Mouse (Mus musculus) T-helper 2 cell (primary cell): ENCODE measurements at regions not wholly inside any gene's neighbourhood (a gene's known extent, or its start where the extent isn't known, plus 50 kb on each side); places are given as distances from the start of the nearest gene placed in this dataset.

ENCODE experiments used
- in situ Hi-C: fragments of 300-600 bp; cut with MboI, MseI; formaldehyde crosslinking; loops from one replicate; pipeline ENCODE4 v1.15.1; 2025; ENCODE audit warnings: high pct_unique_total_duplicates

- in situ Hi-C loops = no loop called here
Observed at GRCm38 (mm10) chr9:100404426-100404825, 82.2 kb downstream of the Il20rb start.

DNA sequence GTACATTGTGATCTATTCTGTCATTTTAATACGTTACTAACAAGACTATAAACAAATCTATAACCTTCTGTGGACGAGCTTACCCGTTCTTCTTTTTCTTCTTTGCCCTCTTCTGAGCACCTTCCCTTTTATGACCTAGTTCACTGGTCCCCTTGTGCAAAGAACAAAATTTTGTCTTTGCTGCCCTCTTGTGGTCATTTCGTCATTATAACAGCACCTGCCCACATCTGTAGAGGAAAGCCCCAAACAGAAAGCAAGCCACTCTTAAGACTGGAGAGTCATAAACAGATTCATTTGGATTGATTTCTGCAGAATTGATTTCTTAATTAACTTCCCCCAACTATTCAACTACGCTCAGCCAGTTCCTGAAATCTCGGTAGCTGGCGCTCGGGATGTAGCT, 86.2 kb downstream of the Il20rb start:
- in situ Hi-C loops = no loop called here

DNA sequence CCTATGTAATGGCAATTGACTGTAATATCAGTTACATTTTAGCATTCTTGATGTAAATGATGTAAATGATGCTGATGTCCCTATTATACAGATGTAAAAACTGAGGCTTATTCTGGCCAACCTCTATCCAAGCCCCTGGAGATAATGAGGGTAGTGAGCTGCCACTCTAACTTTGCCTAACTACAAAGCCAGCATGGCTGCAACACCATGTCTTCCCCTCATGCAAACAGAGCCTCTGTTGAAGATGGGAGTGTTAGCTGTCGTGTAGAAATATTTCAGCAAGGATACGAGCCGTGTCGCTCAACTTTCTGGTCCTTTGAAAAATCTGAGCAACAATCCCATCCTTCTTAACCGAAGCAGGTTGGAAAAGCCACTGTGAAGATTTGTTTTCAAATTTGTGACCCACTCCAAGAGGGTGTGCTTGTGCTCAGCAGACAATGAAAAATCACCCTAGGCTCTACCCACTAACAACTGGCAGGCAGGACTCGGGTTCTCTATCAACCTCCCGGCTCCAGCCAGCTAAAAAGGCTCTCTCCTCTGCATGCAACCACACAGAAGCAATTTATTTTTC, 90.2 kb downstream of the Il20rb start:
- in situ Hi-C loops = no loop called here

DNA sequence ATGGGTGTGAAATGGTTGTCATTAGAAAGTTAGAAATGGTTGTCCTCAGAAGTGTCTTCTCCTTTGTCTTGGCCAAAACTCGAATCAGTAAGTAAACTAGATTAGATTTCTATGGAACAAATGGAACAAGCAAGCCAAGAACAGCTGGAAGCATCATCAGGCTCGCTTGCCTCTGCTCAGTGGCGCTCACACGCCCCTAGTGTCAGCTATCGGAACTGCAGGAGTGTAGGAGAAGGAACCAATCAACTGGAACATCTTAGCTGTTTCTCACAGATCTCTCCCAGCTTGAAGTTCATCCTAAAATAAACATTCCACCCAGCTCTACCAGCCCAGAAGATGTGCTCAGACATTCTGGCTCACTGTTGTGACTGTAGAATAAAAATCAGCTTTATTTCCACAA, 90.9 kb downstream of the Il20rb start:
- in situ Hi-C loops = no loop called here

- in situ Hi-C loops = no loop called here
Observed at GRCm38 (mm10) chr9:100394632-100395031, 92.0 kb downstream of the Il20rb start.

DNA sequence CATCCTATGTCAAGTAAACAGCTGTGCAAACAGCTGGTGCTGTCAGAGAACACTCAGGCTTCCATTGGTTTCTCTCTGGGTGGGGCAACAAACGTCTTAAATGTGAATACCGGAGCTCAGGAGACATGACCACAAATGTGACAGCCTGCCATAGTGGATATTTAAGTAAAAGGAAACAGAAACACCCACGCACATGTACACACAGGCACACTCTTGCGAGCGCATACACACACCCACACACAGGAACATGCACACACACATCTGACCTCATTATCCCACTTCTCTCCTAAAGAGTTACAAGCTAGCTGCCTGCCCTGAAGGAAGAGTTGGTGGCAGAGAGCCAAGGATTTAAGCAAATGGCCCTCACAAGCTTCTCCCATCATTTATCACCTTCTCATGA, 92.4 kb downstream of the Il20rb start:
- in situ Hi-C loops = no loop called here

- in situ Hi-C loops = no loop called here
Observed at GRCm38 (mm10) chr9:100392262-100392661, 94.3 kb downstream of the Il20rb start.

GRCm38 (mm10) chr9:100391566-100392213, 94.9 kb downstream of the Il20rb start:
- in situ Hi-C loops = no loop called here

DNA sequence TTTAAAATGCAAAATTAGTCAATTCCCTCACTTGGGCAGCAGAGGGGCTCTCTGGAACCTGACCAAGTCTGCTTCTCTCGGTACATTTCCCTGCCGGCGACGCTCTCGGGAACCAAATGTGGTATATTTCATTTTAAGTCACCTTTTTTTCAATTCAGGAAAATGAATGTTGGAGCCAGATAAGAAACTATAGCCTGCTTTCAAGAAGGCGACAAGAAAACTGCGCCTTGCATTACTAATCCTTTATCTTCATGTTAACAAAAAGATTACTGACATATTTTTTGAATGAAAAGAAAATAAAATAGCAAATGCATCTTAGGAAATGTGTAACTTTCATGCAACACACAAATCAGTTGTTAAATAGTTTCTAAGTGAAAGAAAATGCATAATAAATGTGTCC, 98.2 kb downstream of the Il20rb start:
- in situ Hi-C loops = loop anchor here (10.0 kb wide), 1 partner anchor 544 kb away; no protein-coding TSS in a partner anchor

GRCm38 (mm10) chr9:100387171-100387685, 99.4 kb downstream of the Il20rb start:
- in situ Hi-C loops = loop anchor here (10.0 kb wide), 1 partner anchor 542 kb away; no protein-coding TSS in a partner anchor

DNA sequence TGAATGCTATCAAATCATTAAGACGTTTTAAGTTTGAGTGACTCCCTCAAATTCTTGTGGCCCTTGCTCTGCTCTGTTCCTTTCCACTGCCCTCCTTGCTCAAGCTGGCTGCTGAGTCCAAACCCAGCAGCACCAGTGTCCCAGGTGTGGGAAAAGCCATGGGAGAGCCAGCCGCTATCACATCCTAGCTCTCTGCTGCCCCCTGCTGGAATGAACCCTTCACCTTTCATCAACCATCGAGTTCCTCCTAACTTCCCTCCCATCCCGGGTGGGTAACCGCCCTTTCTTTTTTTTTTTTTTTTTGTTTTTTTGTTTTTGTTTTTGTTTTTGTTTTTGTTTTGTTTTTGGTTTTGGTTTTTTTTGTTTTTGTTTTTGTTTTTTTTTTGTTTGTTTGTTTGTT, 104.1 kb downstream of the Il20rb start:
- in situ Hi-C loops = loop anchor here (10.0 kb wide), 1 partner anchor 538 kb away; no protein-coding TSS in a partner anchor

DNA sequence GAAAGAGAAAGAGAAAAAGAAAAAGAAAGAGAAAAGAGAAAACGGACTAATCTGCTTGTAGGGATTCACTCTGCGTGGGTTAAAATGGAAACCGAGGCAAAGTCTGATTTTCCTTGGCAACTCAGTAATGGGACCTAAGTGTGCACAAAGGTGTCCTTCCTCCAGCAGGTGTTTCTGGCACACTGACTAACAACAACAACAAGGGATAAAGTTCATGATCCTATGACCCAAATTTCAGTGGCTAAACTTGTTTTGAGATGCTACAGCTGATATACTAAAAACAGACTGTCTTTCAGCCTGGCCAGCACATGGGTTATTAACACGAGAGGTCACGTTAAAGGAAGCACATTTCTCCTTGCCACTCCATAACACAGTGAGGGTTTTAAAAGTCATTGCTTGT, 116.7 kb downstream of the Il20rb start:
- in situ Hi-C loops = no loop called here

DNA sequence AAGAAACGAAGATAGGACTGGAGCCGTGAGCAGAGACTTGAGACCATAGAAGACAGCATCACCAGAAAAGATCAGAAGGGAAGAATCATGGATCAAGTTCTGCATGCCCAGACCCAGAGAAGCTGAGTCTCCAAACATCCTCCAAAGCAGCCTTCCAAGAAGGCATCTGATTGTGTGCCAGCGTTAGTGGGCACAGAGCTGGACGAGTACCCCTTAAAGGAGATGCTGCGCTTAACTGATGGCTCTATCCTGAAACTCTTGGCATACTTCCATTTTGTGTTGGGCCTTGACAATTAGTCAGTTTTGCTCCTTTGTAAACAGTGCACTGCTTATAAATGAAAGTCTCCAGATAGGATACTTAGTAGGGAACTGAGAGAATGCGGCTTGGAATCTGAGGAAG, 119.8 kb downstream of the Il20rb start:
- in situ Hi-C loops = no loop called here

GRCm38 (mm10) chr9:100359934-100360716, 126.5 kb downstream of the Il20rb start:
- in situ Hi-C loops = no loop called here

GRCm38 (mm10) chr9:100357553-100357952, 129.0 kb downstream of the Il20rb start:
- in situ Hi-C loops = no loop called here

DNA sequence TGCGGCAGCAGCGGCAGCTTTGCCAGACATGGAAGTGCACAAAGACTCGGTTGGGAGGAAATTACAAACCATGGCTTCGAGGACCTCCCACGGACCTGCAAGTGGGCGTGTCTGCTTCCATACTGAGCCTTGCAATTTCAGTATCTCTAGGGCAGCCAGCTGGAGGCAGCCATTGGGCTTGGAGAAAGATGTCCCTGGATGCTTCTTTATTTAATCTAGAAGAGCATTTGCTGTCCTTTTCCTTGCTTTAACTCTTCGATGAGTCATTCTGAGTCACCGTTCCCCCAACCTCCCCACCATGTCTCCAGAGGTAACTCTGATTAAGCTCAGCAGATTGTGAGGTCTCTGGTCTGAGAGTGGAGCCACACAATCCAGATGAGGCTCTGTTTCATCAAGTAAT, 145.8 kb downstream of the Il20rb start:
- in situ Hi-C loops = no loop called here

GRCm38 (mm10) chr9:100307765-100308164, 178.8 kb downstream of the Il20rb start:
- in situ Hi-C loops = no loop called here

DNA sequence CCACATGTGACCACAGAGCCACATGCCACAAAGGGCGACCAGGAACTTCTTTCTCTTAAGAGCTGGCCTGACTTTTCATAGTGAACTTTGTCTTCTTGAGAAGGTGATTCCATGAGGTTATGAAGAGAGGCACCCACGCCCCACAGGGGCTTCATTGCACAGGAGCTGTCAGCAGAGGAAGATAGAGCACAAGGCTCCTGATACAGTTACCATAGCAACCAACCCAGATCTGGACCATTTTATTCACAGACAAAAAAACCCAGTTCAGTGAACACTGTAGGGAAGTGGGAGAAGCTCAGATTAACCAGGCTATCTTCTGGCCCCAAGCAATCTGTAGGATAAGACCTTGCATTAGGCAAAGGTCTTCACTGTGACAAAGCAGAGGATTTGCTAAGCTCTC, 179.2 kb downstream of the Il20rb start:
- in situ Hi-C loops = no loop called here

DNA sequence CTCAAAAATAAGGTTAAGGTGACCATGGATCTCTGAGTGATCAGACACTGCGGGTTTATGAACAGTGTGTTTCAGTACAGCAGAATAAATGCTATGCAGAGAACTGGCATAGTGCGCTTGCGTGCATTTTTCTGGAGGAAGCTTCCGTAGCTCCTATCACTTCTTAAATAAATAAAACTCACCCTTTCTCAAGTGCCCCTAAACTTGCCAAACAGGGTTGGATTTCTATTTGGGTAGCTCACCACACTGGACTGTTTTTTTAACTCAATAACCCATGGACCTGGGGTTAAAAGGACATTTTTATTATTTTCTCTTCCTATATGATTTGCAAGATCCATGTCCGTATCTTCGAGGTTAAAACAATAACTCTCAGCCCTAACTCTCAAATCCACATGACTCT, 182.8 kb downstream of the Il20rb start:
- in situ Hi-C loops = no loop called here

DNA sequence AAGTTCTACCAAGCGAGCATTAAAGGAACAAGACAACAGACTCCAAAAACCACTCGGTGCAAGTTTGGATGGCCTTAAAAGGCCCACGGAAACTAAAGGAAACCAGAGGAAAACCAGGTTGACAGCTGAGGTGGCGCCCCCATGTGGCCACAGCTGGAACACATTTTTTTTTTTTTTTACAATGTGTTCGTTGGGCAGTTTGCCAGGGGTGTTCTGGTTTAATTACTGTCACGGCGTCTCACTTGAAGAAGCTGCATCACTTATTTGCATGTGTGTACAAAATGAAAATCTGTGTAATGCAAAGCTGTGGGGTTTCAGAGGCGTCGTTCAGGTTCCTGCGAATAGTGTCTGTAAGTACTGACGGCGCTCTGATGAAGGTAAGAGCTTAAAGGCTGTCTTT, 185.0 kb downstream of the Il20rb start:
- in situ Hi-C loops = no loop called here

DNA sequence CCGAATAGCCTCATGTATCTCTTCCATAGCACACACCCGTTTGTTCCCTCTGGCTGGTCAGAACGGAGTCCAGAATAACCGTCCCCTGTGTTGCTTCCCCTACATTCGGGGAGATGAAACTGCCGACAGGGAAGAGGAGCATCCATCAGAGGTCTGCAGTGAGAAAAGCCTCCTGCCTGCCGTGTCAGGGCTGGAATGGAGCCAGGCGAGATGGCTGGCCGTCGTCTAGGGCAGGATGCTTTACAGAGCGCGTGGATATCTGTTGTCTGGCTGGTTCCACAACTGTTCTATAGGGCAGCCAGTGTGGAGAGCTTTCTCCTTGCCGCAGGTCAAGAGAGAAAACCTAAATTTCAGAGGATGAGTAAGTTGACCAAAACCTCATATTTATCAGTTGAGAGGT, 209.2 kb downstream of the Il20rb start:
- in situ Hi-C loops = no loop called here

GRCm38 (mm10) chr9:100266528-100267387, 219.8 kb downstream of the Il20rb start:
- in situ Hi-C loops = no loop called here
